Mouse (Mus musculus) ES-CJ7 (cell line): ENCODE data around the gene Eps15.

Experiments used
- DNase-seq: peaks from one replicate; pipeline ENCODE4 v3.0.0; 2011; ENCODE audit warnings: low read depth, low spot score

Eps15 gene

GRCm38 (mm10) chr4:109432668-109433375 lies 152.8 kb downstream of the Eps15 start:
- no peak for DNase-seq

- no peak for DNase-seq
These were observed 153.6 kb downstream of the Eps15 start for GRCm38 (mm10) chr4:109433641-109434040.

GRCm38 (mm10) chr4:109434256-109434655 lies 154.2 kb downstream of the Eps15 start:
- DNase-seq = no peak
